Mouse (Mus musculus): ENCODE data around the gene 5830473C10Rik.
A peak's percentile ranks its signal among the peaks of the same experiment; 100 is the strongest.
"Not testable (repeated sequence)": the region's sequence is repeated elsewhere in the genome, so short reads cannot be mapped to it uniquely, and the experiment has no call there.

Gene 5830473C10Rik

GRCm38 (mm10) chr5:90594945-90595344 is 34.0 kb downstream of the 5830473C10Rik start:
- no peak for DNase-seq (ENCODE audit: low read depth)

DNA sequence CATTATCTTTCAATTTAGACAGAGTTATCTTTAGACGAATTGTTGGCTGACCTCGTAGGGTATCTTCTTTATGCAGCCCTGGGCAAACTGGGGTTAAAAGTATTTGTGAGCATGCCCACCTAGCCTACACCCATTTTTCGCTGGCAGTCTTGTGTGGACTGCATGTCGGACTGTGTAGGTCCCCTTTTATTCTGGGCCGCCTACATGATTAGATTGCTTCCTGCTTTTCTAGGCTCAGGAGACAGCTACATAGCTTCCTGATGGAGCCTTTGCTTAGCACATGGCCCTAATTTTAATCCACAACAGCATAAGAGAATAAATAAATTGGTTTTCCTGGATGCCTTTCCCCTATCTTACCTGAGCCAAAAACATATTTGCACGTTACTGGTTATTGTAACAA is 35.2 kb downstream of the 5830473C10Rik start:
- no peak for DNase-seq (ENCODE audit: low read depth)

DNA sequence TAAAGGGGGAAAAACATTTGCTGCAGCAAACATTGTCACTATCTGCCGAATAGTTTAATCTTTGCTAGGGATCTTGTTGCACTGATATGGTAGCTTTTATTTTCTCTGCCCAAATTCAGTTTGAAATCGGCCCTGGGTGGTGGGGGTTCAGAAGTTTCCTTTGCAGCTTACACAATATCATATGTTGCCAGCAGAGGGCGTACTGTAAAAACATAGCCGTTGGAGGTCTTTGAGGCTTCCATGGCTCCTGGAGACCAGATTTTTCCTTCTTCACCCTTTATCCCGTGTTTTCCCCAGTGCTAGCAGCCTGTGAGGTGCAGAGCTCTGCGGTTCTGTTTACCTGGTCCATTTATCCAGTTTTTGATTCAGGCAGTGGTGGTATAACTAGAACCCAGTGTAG is 40.6 kb downstream of the 5830473C10Rik start:
- peak; percentile 82 for DNase-seq (ENCODE audit: low read depth)

- DNase-seq (ENCODE audit: low read depth) = no peak
Measured at GRCm38 (mm10) chr5:90603407-90603923, 42.6 kb downstream of the 5830473C10Rik start.

DNA sequence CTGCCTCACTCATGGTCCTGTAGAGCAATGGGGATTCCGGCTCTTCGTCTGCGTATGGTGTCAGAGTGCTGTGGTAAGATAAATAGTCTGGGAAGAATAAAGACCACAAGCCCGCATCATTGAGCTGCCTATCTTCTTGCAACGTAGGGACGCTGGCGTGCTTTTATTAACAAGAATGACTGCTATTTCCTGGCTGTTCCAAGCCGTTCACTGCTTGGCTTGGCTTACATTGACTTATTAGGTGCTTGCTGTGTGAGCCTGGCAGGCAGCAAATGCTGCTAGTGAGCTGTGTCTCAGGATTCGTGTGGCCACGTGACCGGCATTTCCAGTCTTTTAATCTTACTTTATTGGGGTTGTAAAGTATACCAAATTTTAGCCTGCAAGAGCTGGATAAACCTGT is 48.0 kb downstream of the 5830473C10Rik start:
- peak; percentile 52 for DNase-seq (ENCODE audit: low read depth)

GRCm38 (mm10) chr5:90611388-90611787 is 50.5 kb downstream of the 5830473C10Rik start:
- DNase-seq (ENCODE audit: low read depth) = peak; percentile 64

GRCm38 (mm10) chr5:90611996-90612611 is 51.2 kb downstream of the 5830473C10Rik start:
- peak; percentile 55 for DNase-seq (ENCODE audit: low read depth)

- DNase-seq (ENCODE audit: low read depth) = not testable (repeated sequence)
Measured at GRCm38 (mm10) chr5:90612751-90613150, 51.8 kb downstream of the 5830473C10Rik start.

GRCm38 (mm10) chr5:90617859-90618258 is 57.0 kb downstream of the 5830473C10Rik start:
- no peak for DNase-seq (ENCODE audit: low read depth)

DNA sequence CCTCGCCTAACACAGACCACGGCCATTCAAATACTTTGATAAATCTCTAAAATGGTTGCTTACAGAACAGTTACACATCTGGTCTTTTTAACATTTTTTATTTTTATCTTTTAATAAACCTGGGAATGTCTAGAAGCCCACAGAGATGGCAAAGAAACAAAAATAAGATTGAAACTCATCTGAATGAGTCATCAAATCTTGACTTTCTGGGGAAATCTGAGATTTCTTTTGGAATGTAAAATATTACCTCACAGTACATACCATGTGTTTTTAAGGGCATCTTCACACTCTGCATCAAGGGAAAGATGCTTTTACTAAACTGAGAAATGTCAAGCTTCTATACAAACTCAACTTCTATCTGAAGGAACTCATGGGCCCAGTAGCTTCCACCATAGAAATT is 60.4 kb downstream of the 5830473C10Rik start:
- DNase-seq (ENCODE audit: low read depth) = peak; percentile 58

DNA sequence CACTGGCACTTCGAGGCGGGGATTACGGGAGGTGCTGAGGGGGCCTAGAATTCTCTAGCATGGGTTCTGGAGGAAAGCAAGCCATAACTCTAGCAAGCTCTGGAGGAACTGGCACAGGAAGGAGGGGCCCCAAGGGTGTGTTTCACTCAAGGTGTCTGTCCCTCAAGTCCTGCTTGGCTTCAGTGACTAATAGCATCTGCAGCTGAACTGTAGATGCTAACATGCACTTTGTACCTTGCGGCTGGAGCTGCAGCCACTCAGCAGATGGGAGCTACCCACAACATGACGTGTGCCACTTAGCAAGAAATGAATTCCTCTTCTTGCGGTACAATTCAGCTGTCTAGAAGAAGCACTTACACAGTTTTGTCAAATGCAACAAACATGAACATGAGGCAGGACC is 60.8 kb downstream of the 5830473C10Rik start:
- DNase-seq (ENCODE audit: low read depth) = no peak

GRCm38 (mm10) chr5:90623209-90623608 is 62.3 kb downstream of the 5830473C10Rik start:
- DNase-seq (ENCODE audit: low read depth) = no peak

- DNase-seq (ENCODE audit: low read depth) = no peak
Measured at GRCm38 (mm10) chr5:90624708-90625425, 64.0 kb downstream of the 5830473C10Rik start.

DNA sequence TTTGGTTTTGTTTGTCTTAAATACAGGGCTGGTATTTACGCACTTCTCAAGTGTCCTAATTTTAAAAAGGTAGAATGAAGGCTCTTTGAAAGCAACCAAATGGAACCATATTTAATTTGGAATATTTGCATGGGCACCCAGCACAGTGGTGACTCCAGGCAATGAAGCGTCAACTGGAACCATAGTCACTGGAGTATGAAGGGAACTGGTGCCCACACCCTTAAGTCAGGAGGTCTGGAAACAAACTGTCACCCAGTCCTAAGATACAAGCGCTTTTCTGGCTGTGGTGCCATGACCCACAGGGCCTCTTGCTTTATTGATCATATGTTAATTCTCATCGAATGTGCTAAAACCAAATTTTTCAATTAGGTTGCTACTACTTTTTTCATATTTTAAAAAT is 66.5 kb downstream of the 5830473C10Rik start:
- no peak for DNase-seq (ENCODE audit: low read depth)

- no peak for DNase-seq (ENCODE audit: low read depth)
Measured at GRCm38 (mm10) chr5:90628011-90628410, 67.1 kb downstream of the 5830473C10Rik start.

DNA sequence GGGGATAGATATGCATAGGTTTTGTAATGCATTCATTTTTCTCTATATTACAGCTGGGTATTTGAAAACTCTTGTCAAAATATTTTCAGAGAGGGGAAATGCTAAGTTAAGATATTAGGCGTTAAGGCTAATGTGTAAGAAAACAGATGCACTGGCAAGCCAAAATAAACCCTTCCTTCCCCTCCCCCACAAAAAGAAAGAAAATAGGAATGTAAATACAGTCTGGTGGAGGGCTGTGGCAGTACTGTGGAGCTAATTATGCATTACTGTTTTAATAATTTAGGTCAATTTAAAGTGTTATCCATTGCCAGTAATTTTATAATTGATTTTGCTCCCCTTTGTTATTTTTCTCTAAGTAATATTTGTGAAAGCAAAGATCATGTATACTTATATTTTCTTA is 67.6 kb downstream of the 5830473C10Rik start:
- no peak for DNase-seq (ENCODE audit: low read depth)

- DNase-seq (ENCODE audit: low read depth) = no peak
Measured at GRCm38 (mm10) chr5:90634885-90635284, 74.0 kb downstream of the 5830473C10Rik start.

DNA sequence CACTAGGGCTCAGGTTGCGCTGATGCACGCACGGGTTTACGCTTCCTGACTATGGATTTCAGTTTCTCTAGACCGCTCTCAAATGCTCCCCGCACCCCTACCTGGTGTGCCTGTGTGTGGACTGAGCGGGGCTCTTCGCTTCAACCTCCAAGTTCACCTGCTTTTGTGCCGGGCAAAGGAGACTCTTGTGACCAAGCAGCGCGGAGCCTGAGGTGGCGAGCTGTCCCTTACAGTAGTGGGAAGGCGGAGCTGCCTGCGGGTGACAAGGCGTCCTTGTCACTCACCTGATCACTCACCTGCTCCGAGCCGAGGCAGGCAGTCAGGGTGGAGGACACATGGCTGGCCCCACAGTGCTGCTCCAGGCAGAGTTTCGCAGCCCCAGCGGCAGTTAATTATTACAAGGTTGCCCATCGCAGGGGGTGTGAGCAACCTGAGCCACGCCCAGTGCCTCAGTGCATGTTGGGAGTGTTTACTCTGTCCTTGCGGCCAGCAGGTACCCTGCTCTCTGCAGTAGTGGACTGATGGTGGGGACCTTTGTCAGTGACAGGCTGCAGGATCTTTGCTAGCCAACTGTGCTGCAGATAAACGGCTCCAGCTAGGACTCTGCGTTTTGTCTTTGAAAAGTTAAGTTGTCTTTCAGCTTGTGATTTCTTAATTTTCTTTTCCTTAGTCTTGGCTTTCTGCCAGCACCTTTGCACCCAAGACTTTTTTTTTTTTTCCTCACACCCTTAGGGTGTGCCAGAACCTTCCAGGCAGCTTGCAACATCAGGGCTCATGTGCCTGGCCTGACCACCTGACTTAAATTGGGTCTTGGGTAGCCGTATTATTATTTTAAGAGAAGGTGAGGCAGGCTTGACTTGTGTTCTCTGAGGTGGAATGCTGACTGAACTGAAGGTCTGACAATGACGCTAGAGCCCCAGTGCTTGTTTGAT is 79.6 kb downstream of the 5830473C10Rik start, which contains the start of gene Rassf6:
Gene Rassf6, minus strand, starts transcription at position 372 of the 932 bp plus-strand sequence.
- peak; percentile 48 for DNase-seq (ENCODE audit: low read depth)

- no peak for DNase-seq (ENCODE audit: low read depth)
Measured at GRCm38 (mm10) chr5:90641218-90641610, 80.3 kb downstream of the 5830473C10Rik start.

DNA sequence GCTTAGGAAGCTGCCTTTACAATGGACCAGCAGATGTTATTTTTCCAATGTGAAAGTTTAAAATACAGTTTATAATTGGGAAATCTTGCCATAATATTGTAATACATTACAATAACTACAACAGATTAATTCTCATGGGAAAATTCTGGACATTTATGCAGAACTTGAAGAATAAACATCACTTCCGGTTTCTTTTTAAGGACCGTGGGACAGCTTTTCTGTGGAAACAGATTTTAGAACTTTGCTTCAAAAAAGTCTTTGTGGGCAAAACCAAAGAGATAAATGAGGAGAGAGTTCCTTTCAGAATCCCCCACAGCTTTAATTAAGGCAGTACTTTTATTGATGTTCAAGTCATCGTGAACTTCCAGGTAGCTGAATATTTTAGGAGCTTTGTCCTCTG is 84.7 kb downstream of the 5830473C10Rik start:
- DNase-seq (ENCODE audit: low read depth) = no peak

DNA sequence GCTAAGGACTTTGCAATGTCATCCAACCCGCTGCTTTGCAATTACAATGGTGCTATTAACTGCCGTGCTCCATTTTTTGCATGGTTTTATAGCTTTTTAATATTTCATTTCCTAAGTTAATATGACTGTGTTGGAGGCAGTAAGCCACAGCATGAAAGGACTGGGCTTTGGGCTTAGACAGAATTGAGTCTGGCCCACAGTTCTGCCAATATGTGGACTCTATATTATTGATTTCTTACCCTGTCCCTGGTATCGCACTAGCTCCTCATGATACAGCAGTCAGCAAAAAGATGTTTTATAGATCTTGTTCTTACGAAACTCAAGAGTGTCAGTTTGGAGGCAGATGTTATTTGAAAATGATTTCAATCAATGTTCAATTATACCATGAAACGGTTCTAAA is 85.5 kb downstream of the 5830473C10Rik start:
- DNase-seq (ENCODE audit: low read depth) = no peak

All from NIH3T3 (cell line).